Mouse (Mus musculus) forebrain, embryonic 14.5 days (tissue): ENCODE data around the gene Card9. TPM values are rescaled to one million over a fixed set of nuclear protein-coding genes. Genes with fewer than 3 reads are reported as not detected.

Source experiments
- ATAC-seq: fragments of 200-750 bp; cut with Nextera tagmentation; 2 replicates; pipeline ENCODE4 v1.8.0; 2017; ENCODE audit warnings: mild to moderate bottlenecking, moderate library complexity
- DNase-seq: peaks from one replicate; pipeline ENCODE4 v3.0.0-alpha.2; 2015; ENCODE audit warnings: low spot score
- H3K27ac ChIP-seq: fragments of 300-500 bp; sonication (generic); 2 replicates; pipeline ENCODE4 v1.5.1; 2014; ENCODE audit warnings: low read depth, mild to moderate bottlenecking, control low read depth, low read length, moderate library complexity
- H3K27me3 ChIP-seq: fragments of 300-500 bp; sonication (generic); replicated peaks from 2 replicates; pipeline ENCODE4 v1.6.1; 2014; ENCODE audit warnings: low read length, control low read depth, mixed read lengths; ENCODE audit not compliant: control insufficient read depth, insufficient read depth
- H3K36me3 ChIP-seq: fragments of 300-500 bp; sonication (generic); 2 replicates; pipeline ENCODE4 v1.6.1; 2014; ENCODE audit warnings: low read length, control low read depth; ENCODE audit not compliant: control insufficient read depth, insufficient read depth
- H3K4me1 ChIP-seq: fragments of 300-500 bp; sonication (generic); 2 replicates; pipeline ENCODE4 v1.6.1; 2014; ENCODE audit warnings: antibody characterized with exemption, low read length, control low read depth; ENCODE audit not compliant: control insufficient read depth, insufficient read depth
- H3K4me2 ChIP-seq: fragments of 300-500 bp; sonication (generic); 2 replicates; pipeline ENCODE4 v1.6.1; 2014; ENCODE audit warnings: mild to moderate bottlenecking, control low read depth, low read length
- H3K4me3 ChIP-seq: fragments of 300-500 bp; sonication (generic); 2 replicates; pipeline ENCODE4 v1.5.1; 2014; ENCODE audit warnings: low read depth, low read length, control low read depth
- H3K9ac ChIP-seq: fragments of 300-500 bp; sonication (generic); 2 replicates; pipeline ENCODE4 v1.6.1; 2014; ENCODE audit warnings: mild to moderate bottlenecking, low read length, control low read depth, moderate library complexity
- H3K9me3 ChIP-seq: fragments of 300-500 bp; sonication (generic); replicated peaks from 2 replicates; pipeline ENCODE4 v1.6.1; 2016; ENCODE audit warnings: low read length, control low read depth, mixed read lengths; ENCODE audit not compliant: control insufficient read depth
- WGBS: fragments of 180-500 bp; shearing (Covaris S2); extraction: QIAGEN DNeasy Blood & Tissue Kit; methylation state at CpG from one replicate; pipeline ENCODE4 v1.1.7; 2014; 5-methylcytosine and 5-hydroxymethylcytosine counted together
- polyA plus RNA-seq: library from polyadenylated mRNA; unstranded; fragments of >200 nt; fragmentation: Nextera tagmentation; extraction: Ambion mirVana; gene quantifications from 2 replicates; pipeline ENCODE4 v1.2.1, GENCODE M21; 2014

Card9 gene
- polyA plus RNA-seq, 1 experiment from 2014 or later = 1.1 TPM

GRCm38 (mm10) chr2:26305555-26305954 is 55.2 kb downstream of the Card9 start:
- H3K4me1 ChIP-seq = 0 out of 2 replicates have a peak, but pooled peaks cover 4% of the 10 kb centered on the region
- no peaks in the 10 kb centered on the region for H3K36me3 ChIP-seq
- DNase-seq (no peak), ATAC-seq (no peak)
- no peak overlapping the region for H3K4me3 ChIP-seq
- no peaks in the 10 kb centered on the region for H3K9me3 ChIP-seq
- H3K4me2 ChIP-seq = no peak overlapping the region
- no peaks in the 10 kb centered on the region for H3K27me3 ChIP-seq
- 78% methylated on average over 2 of the region's 2 CpGs for WGBS
- no peak overlapping the region for H3K27ac ChIP-seq
- H3K9ac ChIP-seq = no peak overlapping the region

GRCm38 (mm10) chr2:26304711-26305110 is 56.0 kb downstream of the Card9 start:
- Histone ChIP-seq H3K4me3 (no peak overlapping the region), H3K9ac (no peak overlapping the region), H3K27ac (no peak overlapping the region), H3K4me2 (no peak overlapping the region), H3K9me3 (no peaks in the 10 kb centered on the region), H3K4me1 (peaks cover 2% of the 10 kb centered on the region; the same call in 1 of the 2 replicates), H3K27me3 (no peaks in the 10 kb centered on the region), H3K36me3 (no peaks in the 10 kb centered on the region)
- DNase-seq (no peak), ATAC-seq (no peak)
- 64% methylated on average over 1 of the region's 1 CpGs for WGBS

Other genes with a start within 250 kb of the Card9 start
- 6.1 and 11.8 TPM in 2 replicates for gene Nacc2, start 237.7 kb downstream of the Card9 start, polyA plus RNA-seq
- gene Lhx3, start 152.6 kb downstream of the Card9 start, polyA plus RNA-seq = not detected in 2 replicates
- gene Qsox2, start 123.4 kb downstream of the Card9 start, polyA plus RNA-seq = 10.6 and 12.2 TPM in 2 replicates
- 0.11 and 0.17 TPM in 2 replicates for gene Ccdc187, start 66.4 kb downstream of the Card9 start, polyA plus RNA-seq
- gene Gpsm1, start 45.4 kb downstream of the Card9 start, polyA plus RNA-seq = 56.0 and 63.6 TPM in 2 replicates
- 28.8 and 33.1 TPM in 2 replicates for gene Dnlz, start 8.8 kb downstream of the Card9 start, polyA plus RNA-seq
- gene Snapc4, start 19.7 kb upstream of the Card9 start, polyA plus RNA-seq = 15.7 and 27.1 TPM in 2 replicates
- gene Entr1, start 28.4 kb upstream of the Card9 start, polyA plus RNA-seq = 149 and 152 TPM in 2 replicates
- 70.1 and 72.6 TPM in 2 replicates for gene Pmpca, start 28.4 kb upstream of the Card9 start, polyA plus RNA-seq
- 13.9 and 16.2 TPM in 2 replicates for gene Inpp5e, start 48.3 kb upstream of the Card9 start, polyA plus RNA-seq
- gene Sec16a, start 84.3 kb upstream of the Card9 start, polyA plus RNA-seq = 23.4 and 24.6 TPM in 2 replicates
- 30.3 and 32.3 TPM in 2 replicates for gene Notch1, start 155.7 kb upstream of the Card9 start, polyA plus RNA-seq
- gene Egfl7, start 219.1 kb upstream of the Card9 start, polyA plus RNA-seq = 52.5 and 52.8 TPM in 2 replicates
- not detected in 2 replicates for gene Gm20532, start 225.7 kb upstream of the Card9 start, polyA plus RNA-seq
- gene Agpat2, start 243.5 kb upstream of the Card9 start, polyA plus RNA-seq = 4.0 TPM in 2 replicates